Mouse (Mus musculus): ENCODE measurements around the gene Ptprz1.

- TF ChIP-seq CTCF (IDR thresholded peaks at IDR 0.05; ENCODE audit: low read depth): no peak
- TF ChIP-seq EP300 (IDR thresholded peaks at IDR 0.05; ENCODE audit: low read depth): no peak
Observed at GRCm38 (mm10) chr6:22944191-22944590, 68.9 kb downstream of the Ptprz1 start.
